Mouse (Mus musculus) gastrocnemius, postnatal 14 days (tissue): ENCODE data around the gene Nalcn. TPM values are rescaled to one million over a fixed set of nuclear protein-coding genes. Genes with fewer than 3 reads are reported as not detected.

Source experiments
- DNase-seq: peaks from one replicate; pipeline ENCODE4 v3.0.0; 2021; ENCODE audit warnings: mixed read lengths
- intact Hi-C: fragments of 180-260 bp; cut with DNase I; formaldehyde crosslinking; loops from one replicate; pipeline ENCODE4 v1.15.1; 2025; ENCODE audit warnings: low total_unique reads
- total RNA-seq, 2 experiments: library from RNA; stranded (reverse); gene quantifications; 2 replicates each; pipeline ENCODE4 v1.2.3; 2021

Nalcn gene
- total RNA-seq, 2 experiments from 2014 or later = 0.21 to 0.29 TPM

DNA sequence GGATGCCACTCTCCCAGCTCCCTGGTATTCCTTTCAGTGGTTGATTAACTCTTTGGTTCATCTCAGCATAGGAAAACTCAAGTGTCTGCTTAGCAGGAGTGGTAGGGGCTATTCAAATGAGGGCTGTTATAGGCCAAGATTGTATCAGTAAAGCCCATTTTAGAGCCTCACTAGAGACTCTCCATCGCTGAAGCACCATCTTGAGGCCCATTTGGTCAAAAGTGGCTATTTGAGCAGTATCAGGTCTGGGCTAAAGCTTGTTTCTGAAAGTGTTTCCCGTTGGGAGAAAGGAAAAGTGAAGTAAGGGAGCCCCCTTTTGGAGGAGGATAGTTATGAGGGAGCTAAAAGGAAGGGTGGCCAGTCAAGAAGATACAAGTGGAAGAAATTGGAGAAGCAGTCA, 387.0 kb downstream of the Nalcn start:
- intact Hi-C loops = loop anchor here (10.0 kb wide), 1 partner anchor 285 kb away; no protein-coding TSS in a partner anchor
- DNase-seq = no peak

DNA sequence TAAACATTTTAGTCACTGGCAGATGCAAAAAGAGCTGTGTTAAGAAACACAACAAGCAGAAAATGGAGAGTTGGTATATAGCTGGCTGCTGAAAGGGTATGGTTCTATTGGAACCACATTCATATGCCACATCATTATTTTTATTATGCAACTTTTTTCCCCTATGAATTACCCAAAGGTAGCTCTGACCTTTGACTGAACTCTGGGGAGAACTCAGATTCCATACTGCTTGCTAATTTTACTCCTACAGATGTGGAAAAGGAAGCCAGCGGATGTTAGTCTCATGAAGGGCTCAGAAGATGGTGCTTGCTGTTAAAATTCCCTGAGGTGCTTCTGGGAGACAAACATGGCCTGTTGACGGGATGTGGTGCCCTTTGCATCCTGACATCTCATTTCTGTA, 389.9 kb downstream of the Nalcn start:
- intact Hi-C loops = loop anchor here (10.0 kb wide), 1 partner anchor 282 kb away; no protein-coding TSS in a partner anchor

GRCm38 (mm10) chr14:123232630-123233206, 394.2 kb downstream of the Nalcn start:
- intact Hi-C loops = loop anchor here (10.0 kb wide), 1 partner anchor 278 kb away; no protein-coding TSS in a partner anchor
- DNase-seq = no peak

More for the DNA sequence above, 389.9 kb downstream of the Nalcn start:
- DNase-seq = no peak

Other genes with a start within 250 kb of the Nalcn start
- gene Itgbl1, start 32.8 kb upstream of the Nalcn start, total RNA-seq = 1 to 10 TPM; 9.6 to 9.7 TPM